Mouse (Mus musculus) limb, embryonic 14.5 days (tissue): ENCODE results near the gene Tmem19. TPM values are rescaled to one million over a fixed set of nuclear protein-coding genes. Genes with fewer than 3 reads are reported as not detected.

Experiments used
- ATAC-seq: fragments of 200-750 bp; cut with Nextera tagmentation; 2 replicates; pipeline ENCODE4 v1.8.0; 2017; ENCODE audit warnings: low read depth, moderate number of reproducible peaks, moderate TSS enrichment; ENCODE audit not compliant: low FRiP score
- DNase-seq: peaks from one replicate; pipeline ENCODE4 v3.0.0-alpha.2; 2015; ENCODE audit warnings: low spot score
- H3K27ac ChIP-seq: fragments of 300-500 bp; sonication (generic); replicated peaks from 2 replicates; pipeline ENCODE4 v1.5.1; 2014; ENCODE audit warnings: low read depth, mild to moderate bottlenecking, low read length, moderate library complexity, mixed read lengths
- H3K27me3 ChIP-seq: fragments of 300-500 bp; sonication (generic); 2 replicates; pipeline ENCODE4 v1.6.1; 2014; ENCODE audit warnings: low read length, mixed read lengths; ENCODE audit not compliant: control insufficient read depth, insufficient read depth
- H3K36me3 ChIP-seq: fragments of 300-500 bp; sonication (generic); 2 replicates; pipeline ENCODE4 v1.6.1; 2014; ENCODE audit warnings: mild to moderate bottlenecking, low read length, moderate library complexity, mixed read lengths; ENCODE audit not compliant: control insufficient read depth, insufficient read depth
- H3K4me1 ChIP-seq: fragments of 300-500 bp; sonication (generic); 2 replicates; pipeline ENCODE4 v1.6.1; 2014; ENCODE audit warnings: antibody characterized with exemption, low read length, mixed read lengths; ENCODE audit not compliant: control insufficient read depth, insufficient read depth
- H3K4me2 ChIP-seq: fragments of 300-500 bp; sonication (generic); replicated peaks from 2 replicates; pipeline ENCODE4 v1.6.1; 2014; ENCODE audit warnings: low read depth, mild to moderate bottlenecking, low read length, moderate library complexity; ENCODE audit not compliant: severe bottlenecking
- H3K4me3 ChIP-seq: fragments of 300-500 bp; sonication (generic); replicated peaks from 2 replicates; pipeline ENCODE4 v1.5.1; 2014; ENCODE audit warnings: low read length
- H3K9ac ChIP-seq: fragments of 300-500 bp; sonication (generic); 2 replicates; pipeline ENCODE4 v1.6.1; 2014; ENCODE audit warnings: mild to moderate bottlenecking, low read depth, low read length, moderate library complexity; ENCODE audit not compliant: severe bottlenecking
- H3K9me3 ChIP-seq: fragments of 300-500 bp; sonication (generic); 2 replicates; pipeline ENCODE4 v1.6.1; 2016; ENCODE audit warnings: low read length; ENCODE audit not compliant: control insufficient read depth
- POLR2A ChIP-seq: fragments of 200-500 bp; IDR thresholded peaks from 2 replicates; pipeline ENCODE4 v1.8.0; 2012; ENCODE audit warnings: inconsistent platforms, mild to moderate bottlenecking, moderate library complexity, borderline replicate concordance; ENCODE audit not compliant: insufficient read depth, insufficient read length; ENCODE audit errors: extremely low read depth
- WGBS: fragments of 180-500 bp; shearing (Covaris S2); extraction: QIAGEN DNeasy Blood & Tissue Kit; methylation state at CpG from one replicate; pipeline ENCODE4 v1.1.7; 2014; 5-methylcytosine and 5-hydroxymethylcytosine counted together
- polyA plus RNA-seq, 2 experiments: library from polyadenylated mRNA; depleted of rRNA in 1 of 2; stranded (reverse) in 1 of 2; unstranded in 1 of 2; fragments of >200 nt; fragmentation: Nextera tagmentation in 1 of 2; extraction: Ambion mirVana in 1 of 2; gene quantifications; 2 replicates each; pipeline versions ENCODE4 v1.2.1 to v1.2.3; 2012 to 2014

Tmem19 gene
- polyA plus RNA-seq, 2 experiments = 18.2 to 26.4 TPM

GRCm38 (mm10) chr10:115296401-115296935 lies 65.8 kb downstream of the Tmem19 start:
- no peak for DNase-seq
- no peaks in the 10 kb centered on the region for H3K4me1 ChIP-seq
- no peak overlapping the region for H3K27ac ChIP-seq
- no peak for TF ChIP-seq POLR2A
- H3K4me2 ChIP-seq = no peak overlapping the region
- H3K4me3 ChIP-seq = no peak overlapping the region
- H3K9ac ChIP-seq = no peak overlapping the region
- H3K27me3 ChIP-seq = no peaks in the 10 kb centered on the region
- ATAC-seq = no peak
- H3K36me3 ChIP-seq = peaks cover 63% of the 10 kb centered on the region
- WGBS = 70% methylated on average over 9 of the region's 9 CpGs
- H3K9me3 ChIP-seq = no peaks in the 10 kb centered on the region

- H3K4me2 ChIP-seq = no peak overlapping the region
- H3K27me3 ChIP-seq = no peaks in the 10 kb centered on the region
- no peaks in the 10 kb centered on the region for H3K9me3 ChIP-seq
- peaks cover 60% of the 10 kb centered on the region for H3K36me3 ChIP-seq
- whole genome bisulfite sequencing = 96% methylated on average over 3 of the region's 3 CpGs
- no peak overlapping the region for H3K9ac ChIP-seq
- no peak for TF ChIP-seq POLR2A
- ATAC-seq (no peak), DNase-seq (no peak)
- no peak overlapping the region for H3K27ac ChIP-seq
- no peak overlapping the region for H3K4me3 ChIP-seq
- H3K4me1 ChIP-seq = no peaks in the 10 kb centered on the region
Observed at GRCm38 (mm10) chr10:115295162-115295561, 67.1 kb downstream of the Tmem19 start.

GRCm38 (mm10) chr10:115294715-115295114 lies 67.6 kb downstream of the Tmem19 start:
- Histone ChIP-seq H3K9me3 (no peaks in the 10 kb centered on the region), H3K9ac (no peak overlapping the region), H3K4me2 (no peak overlapping the region), H3K36me3 (peaks cover 60% of the 10 kb centered on the region), H3K4me1 (no peaks in the 10 kb centered on the region), H3K4me3 (no peak overlapping the region), H3K27me3 (no peaks in the 10 kb centered on the region), H3K27ac (no peak overlapping the region)
- no peak for ATAC-seq
- no peak for DNase-seq
- TF ChIP-seq POLR2A = no peak
- WGBS = 96% methylated on average over 7 of the region's 7 CpGs

- no peaks in the 10 kb centered on the region for H3K27me3 ChIP-seq
- no peak overlapping the region for H3K4me3 ChIP-seq
- H3K4me1 ChIP-seq = no peaks in the 10 kb centered on the region
- no peak overlapping the region for H3K4me2 ChIP-seq
- H3K27ac ChIP-seq = no peak overlapping the region
- WGBS = 94% methylated on average over 7 of the region's 7 CpGs
- H3K36me3 ChIP-seq = peaks cover 63% of the 10 kb centered on the region
- no peak overlapping the region for H3K9ac ChIP-seq
- H3K9me3 ChIP-seq = no peaks in the 10 kb centered on the region
- DNase-seq (no peak), ATAC-seq (no peak)
- TF ChIP-seq POLR2A = no peak
Observed at GRCm38 (mm10) chr10:115293946-115294345, 68.4 kb downstream of the Tmem19 start.

GRCm38 (mm10) chr10:115290671-115291070 lies 71.6 kb downstream of the Tmem19 start:
- H3K9ac ChIP-seq = no peak overlapping the region
- no peak for TF ChIP-seq POLR2A
- H3K4me2 ChIP-seq = no peak overlapping the region
- H3K36me3 ChIP-seq = peaks cover 68% of the 10 kb centered on the region
- H3K27me3 ChIP-seq = no peaks in the 10 kb centered on the region
- H3K4me3 ChIP-seq = no peak overlapping the region
- WGBS = 92% methylated on average over 9 of the region's 9 CpGs
- ATAC-seq (no peak), DNase-seq (no peak)
- no peaks in the 10 kb centered on the region for H3K9me3 ChIP-seq
- H3K27ac ChIP-seq = no peak overlapping the region
- H3K4me1 ChIP-seq = no peaks in the 10 kb centered on the region

Other genes with a start within 250 kb of the Tmem19 start
- gene Tph2, start 177.5 kb downstream of the Tmem19 start, polyA plus RNA-seq (2012; rRNA removed) = 0.03 TPM in 2 replicates
- gene Tph2, start 177.5 kb downstream of the Tmem19 start, polyA plus RNA-seq (2014; fragmentation: Nextera tagmentation; extraction: Ambion mirVana) = 0.12 TPM in 1 of 2 replicates, not detected in the other
- gene Tbc1d15, start 111.0 kb downstream of the Tmem19 start, polyA plus RNA-seq (2012; rRNA removed) = 24.9 and 36.4 TPM in 2 replicates
- 67.4 and 78.8 TPM in 2 replicates for gene Tbc1d15, start 111.0 kb downstream of the Tmem19 start, polyA plus RNA-seq (2014; fragmentation: Nextera tagmentation; extraction: Ambion mirVana)
- 19.9 and 20.3 TPM in 2 replicates for gene Rab21, start 46.9 kb downstream of the Tmem19 start, polyA plus RNA-seq (2012; rRNA removed)
- gene Rab21, start 46.9 kb downstream of the Tmem19 start, polyA plus RNA-seq (2014; fragmentation: Nextera tagmentation; extraction: Ambion mirVana) = 8.0 and 13.6 TPM in 2 replicates
- gene Thap2, start 21.9 kb upstream of the Tmem19 start, polyA plus RNA-seq (2012; rRNA removed) = 12.5 and 12.9 TPM in 2 replicates
- gene Thap2, start 21.9 kb upstream of the Tmem19 start, polyA plus RNA-seq (2014; fragmentation: Nextera tagmentation; extraction: Ambion mirVana) = 17.1 and 20.1 TPM in 2 replicates
- 141 and 150 TPM in 2 replicates for gene Zfc3h1, start 22.5 kb upstream of the Tmem19 start, polyA plus RNA-seq (2012; rRNA removed)
- 30.5 and 31.8 TPM in 2 replicates for gene Zfc3h1, start 22.5 kb upstream of the Tmem19 start, polyA plus RNA-seq (2014; fragmentation: Nextera tagmentation; extraction: Ambion mirVana)
- not detected in 2 replicates for gene A930009A15Rik, start 207.5 kb upstream of the Tmem19 start, polyA plus RNA-seq (2012; rRNA removed)
- gene A930009A15Rik, start 207.5 kb upstream of the Tmem19 start, polyA plus RNA-seq (2014; fragmentation: Nextera tagmentation; extraction: Ambion mirVana) = not detected in 2 replicates
- 12.2 and 15.2 TPM in 2 replicates for gene Lgr5, start 225.3 kb upstream of the Tmem19 start, polyA plus RNA-seq (2012; rRNA removed)
- 9.6 and 15.8 TPM in 2 replicates for gene Lgr5, start 225.3 kb upstream of the Tmem19 start, polyA plus RNA-seq (2014; fragmentation: Nextera tagmentation; extraction: Ambion mirVana)